Mouse (Mus musculus) C2C12 (cell line): Measurements from ENCODE around the gene Txlna.

Source experiments
- CTCF ChIP-seq: IDR thresholded peaks from one replicate; pipeline ENCODE4 v1.5.1; 2011; ENCODE audit not compliant: control insufficient read depth, insufficient read depth, insufficient read length
- FOSL1 ChIP-seq: IDR thresholded peaks from one replicate; pipeline ENCODE4 v1.8.0; 2011; ENCODE audit warnings: mild to moderate bottlenecking, low read length; ENCODE audit not compliant: poor library complexity, insufficient read depth, severe bottlenecking

- TF ChIP-seq FOSL1 (no peak), CTCF (no peak)
Observed at GRCm38 (mm10) chr4:129615801-129616290, 25.0 kb downstream of the Txlna start.
